Mouse (Mus musculus) olfactory bulb, adult 2 months (tissue): ENCODE data around the gene Zfp654. TPM values are rescaled to one million over a fixed set of nuclear protein-coding genes. Genes with fewer than 3 reads are reported as not detected.

ENCODE experiments used
- H3K27ac ChIP-seq: fragments of 200-500 bp; 2 replicates; pipeline ENCODE4 v1.5.1; 2012; ENCODE audit warnings: low read depth, low read length; ENCODE audit not compliant: insufficient read depth
- H3K4me1 ChIP-seq: fragments of 200-500 bp; 2 replicates; pipeline ENCODE4 v1.6.1; 2012; ENCODE audit warnings: low read length; ENCODE audit not compliant: control insufficient read depth, insufficient read depth
- H3K4me3 ChIP-seq: fragments of 200-500 bp; 2 replicates; pipeline ENCODE4 v1.5.1; 2012; ENCODE audit warnings: mild to moderate bottlenecking, low read depth, low read length, moderate library complexity; ENCODE audit not compliant: insufficient read depth
- CTCF ChIP-seq: fragments of 200-500 bp; IDR thresholded peaks from 2 replicates; pipeline ENCODE4 v1.5.1; 2012; ENCODE audit warnings: low read depth, mild to moderate bottlenecking, low read length, moderate library complexity; ENCODE audit not compliant: insufficient read depth
- POLR2A ChIP-seq: fragments of 200-500 bp; IDR thresholded peaks from 2 replicates; pipeline ENCODE4 v1.6.1; 2012; ENCODE audit warnings: mild to moderate bottlenecking, low read depth, low read length, moderate library complexity; ENCODE audit not compliant: insufficient read depth
- WGBS: fragments of 180-500 bp; shearing (Covaris S2); methylation state at CpG from one replicate; pipeline ENCODE4 v1.1.7; 2018; 5-methylcytosine and 5-hydroxymethylcytosine counted together
- polyA plus RNA-seq: library from polyadenylated mRNA; stranded (reverse); fragments of >200 nt; gene quantifications from 2 replicates; pipeline ENCODE4 v1.2.4, GENCODE M21; 2012; ENCODE audit warnings: low replicate concordance; ENCODE audit not compliant: missing spikeins, insufficient read depth, insufficient read length

Zfp654 gene
- polyA plus RNA-seq, 1 experiment, result 48.4 TPM

DNA sequence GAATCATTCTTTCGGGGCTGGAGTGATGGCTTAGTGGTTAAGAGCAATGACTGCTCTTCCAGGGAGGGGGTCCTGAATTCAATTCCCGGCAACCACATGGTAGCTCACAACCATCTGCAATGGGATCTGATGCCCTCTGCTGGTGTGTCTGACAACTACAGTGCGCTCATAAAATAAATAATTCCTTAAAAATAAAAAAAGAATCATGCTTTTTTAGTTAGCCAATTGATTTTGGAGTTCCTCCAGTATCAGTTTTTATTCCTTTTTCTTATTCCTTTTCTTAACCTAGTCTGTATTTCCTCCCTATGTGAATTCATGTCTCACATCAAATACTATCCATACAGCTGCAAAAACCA is 9.1 kb downstream of the Zfp654 start:
- 95% methylated on average over 3 of the region's 3 CpGs for WGBS

DNA sequence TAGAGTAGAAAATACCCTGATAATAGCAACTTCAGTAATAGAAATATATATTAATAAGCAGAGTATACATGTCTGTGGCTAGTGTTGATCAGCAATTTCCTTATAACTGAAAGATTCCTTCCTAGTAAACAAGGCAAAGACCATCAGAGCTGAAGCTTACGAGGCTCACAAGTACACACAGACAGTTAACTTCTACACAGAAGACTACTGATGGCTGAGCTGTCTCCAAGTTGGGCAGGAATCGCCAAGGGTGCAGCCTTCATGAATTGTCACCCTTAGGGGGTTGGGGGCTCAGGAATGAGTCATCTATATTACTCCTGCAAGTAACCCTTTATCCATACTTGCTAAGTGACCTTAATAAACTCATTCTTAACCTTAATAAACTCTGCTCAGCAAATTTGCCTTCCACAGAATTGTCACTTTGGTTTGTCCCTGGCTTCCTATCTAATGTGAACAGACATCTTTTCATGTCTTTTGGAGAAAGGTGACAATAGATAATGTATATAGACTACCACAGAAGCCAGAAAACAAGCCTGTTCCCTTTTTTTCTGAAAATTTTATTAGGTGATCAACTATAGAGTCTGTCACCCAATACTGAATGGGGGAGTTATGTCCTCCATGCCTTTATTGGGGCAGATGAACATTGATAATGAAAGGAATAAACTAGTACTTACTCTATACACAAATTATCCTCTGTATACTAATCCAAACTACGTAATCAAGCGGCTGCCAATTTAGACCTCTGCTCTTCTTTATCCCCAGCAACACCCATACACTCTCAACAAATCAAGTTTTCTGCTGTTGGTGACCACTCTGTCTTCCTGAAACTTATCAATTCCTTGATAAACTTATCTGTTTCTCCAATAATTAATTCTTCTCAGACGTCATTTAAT is 9.7 kb downstream of the Zfp654 start:
- 80% methylated on average over 5 of the region's 5 CpGs for WGBS
- Histone ChIP-seq H3K4me3 (no peak overlapping the region), H3K4me1 (no peaks in the 10 kb centered on the region), H3K27ac (no peak overlapping the region)
- TF ChIP-seq CTCF (no peak), POLR2A (no peak)

More for the DNA sequence above, 9.1 kb downstream of the Zfp654 start:
- no peak for TF ChIP-seq POLR2A
- TF ChIP-seq CTCF, result no peak
- H3K27ac ChIP-seq, result no peak overlapping the region
- H3K4me3 ChIP-seq, result no peak overlapping the region
- no peaks in the 10 kb centered on the region for H3K4me1 ChIP-seq

DNA sequence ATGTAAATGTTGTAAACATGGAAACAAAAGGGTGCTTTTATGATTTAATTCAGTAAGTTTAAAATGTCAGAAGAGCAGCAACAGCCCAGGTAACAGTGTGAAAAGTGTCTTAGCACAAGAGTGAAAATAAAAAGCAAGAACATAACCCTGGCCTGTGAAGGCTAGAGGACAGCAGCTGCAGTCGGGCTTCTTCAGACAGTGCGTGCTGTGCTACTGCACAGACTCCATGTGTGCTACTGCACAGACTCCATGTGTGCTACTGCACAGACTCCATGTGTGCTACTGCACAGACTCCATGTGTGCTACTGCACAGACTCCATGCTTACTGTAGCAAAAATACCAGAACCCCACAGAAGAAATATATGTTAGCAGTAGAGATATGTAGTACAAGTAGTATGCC is 14.7 kb downstream of the Zfp654 start:
- Histone ChIP-seq H3K27ac (no peak overlapping the region), H3K4me3 (no peak overlapping the region), H3K4me1 (no peaks in the 10 kb centered on the region)
- 92% methylated on average over 2 of the region's 2 CpGs for WGBS
- TF ChIP-seq POLR2A, result no peak
- no peak for TF ChIP-seq CTCF

DNA sequence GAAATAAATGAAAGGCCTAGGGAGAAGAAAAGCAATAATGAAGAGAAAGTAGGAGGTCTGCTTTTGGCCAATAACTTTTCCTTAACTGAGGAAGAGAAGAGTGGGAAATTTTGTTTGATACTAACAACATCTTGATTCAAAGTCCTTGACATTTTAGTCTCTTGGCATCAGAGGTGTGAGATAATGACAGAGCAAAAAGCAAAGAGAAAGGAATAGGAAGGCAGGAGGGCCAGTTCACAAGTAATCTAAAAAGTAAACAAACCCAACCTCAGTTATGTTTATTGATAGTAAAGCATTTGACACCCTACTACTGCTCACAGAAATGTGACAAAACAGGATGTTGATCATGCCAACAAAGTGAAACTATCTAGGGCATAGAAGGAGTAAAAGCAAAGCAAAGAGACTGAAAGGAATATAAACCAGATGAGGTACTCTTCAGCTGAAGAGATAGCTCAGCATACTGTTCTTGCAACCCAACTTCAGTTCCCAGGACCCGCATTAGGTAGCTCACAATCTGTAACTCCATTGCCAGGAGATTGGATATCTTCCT is 15.4 kb downstream of the Zfp654 start:
- H3K4me3 ChIP-seq, result no peak overlapping the region
- TF ChIP-seq CTCF, result no peak
- no peak for TF ChIP-seq POLR2A
- H3K4me1 ChIP-seq, result no peaks in the 10 kb centered on the region
- no peak overlapping the region for H3K27ac ChIP-seq
- 89% methylated on average over 1 of the region's 1 CpGs for WGBS

DNA sequence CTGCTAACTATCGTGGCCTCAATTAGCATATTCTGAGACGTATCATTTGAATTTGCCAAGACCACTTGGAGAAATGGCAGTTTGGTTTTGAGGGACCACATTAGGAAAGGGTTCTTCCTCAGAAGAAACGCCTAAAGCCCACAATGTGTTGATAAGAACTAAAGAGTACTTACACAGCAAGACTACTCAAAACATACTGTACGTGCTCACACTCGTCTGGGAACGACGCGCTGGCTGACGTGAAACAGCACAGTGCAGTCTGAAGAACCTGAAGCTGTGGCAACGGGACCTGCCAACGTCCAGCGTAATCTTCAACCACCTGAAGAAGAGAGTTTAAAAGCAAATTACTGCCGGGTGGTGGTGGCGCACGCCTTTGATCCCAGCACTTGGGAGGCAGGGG is 21.2 kb downstream of the Zfp654 start:
- Histone ChIP-seq H3K4me1 (no peaks in the 10 kb centered on the region), H3K27ac (no peak overlapping the region), H3K4me3 (no peak overlapping the region)
- 94% methylated on average over 15 of the region's 15 CpGs for WGBS
- TF ChIP-seq CTCF, result no peak

DNA sequence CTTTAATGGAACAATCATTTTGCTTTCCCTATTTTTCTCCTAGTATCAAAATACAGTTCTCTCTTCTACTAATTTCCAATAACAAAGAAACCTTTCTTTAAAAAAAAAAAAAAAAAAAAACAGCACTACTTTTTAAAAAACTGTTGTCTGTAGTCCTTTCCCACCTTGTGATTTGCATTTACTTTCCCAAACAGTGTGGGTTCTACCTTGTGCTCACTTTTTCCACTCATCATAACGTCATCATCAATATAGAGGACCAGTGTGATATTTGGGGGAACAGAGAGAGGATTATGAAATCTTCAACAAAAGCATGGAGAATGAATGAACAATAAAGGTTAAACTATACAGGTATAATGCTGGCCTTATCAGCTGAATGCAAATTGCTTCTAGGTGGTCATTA is 27.0 kb downstream of the Zfp654 start:
- TF ChIP-seq POLR2A, result no peak
- no peak for TF ChIP-seq CTCF
- Histone ChIP-seq H3K27ac (no peak overlapping the region), H3K4me1 (no peaks in the 10 kb centered on the region), H3K4me3 (no peak overlapping the region)
- 88% methylated on average over 1 of the region's 1 CpGs for WGBS

DNA sequence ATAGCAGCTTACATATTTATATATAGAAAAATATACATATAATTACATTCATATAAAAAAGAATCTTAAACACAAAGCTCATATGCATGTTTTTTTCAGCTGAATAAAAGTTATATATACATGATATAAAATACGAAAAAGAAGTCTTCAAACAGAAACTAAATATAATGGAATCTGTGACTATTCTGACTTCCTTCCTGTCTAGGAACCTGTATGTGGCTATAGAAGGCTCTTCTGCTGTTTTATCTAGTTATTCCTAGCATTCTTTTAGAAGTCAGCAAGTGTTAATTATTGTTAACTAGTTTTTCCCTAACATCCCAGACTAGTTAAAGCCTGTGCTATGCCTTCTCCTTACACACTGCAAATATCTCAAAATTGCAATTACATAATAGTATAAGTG is 27.6 kb downstream of the Zfp654 start:
- no peaks in the 10 kb centered on the region for H3K4me1 ChIP-seq
- TF ChIP-seq CTCF (no peak), POLR2A (no peak)
- H3K4me3 ChIP-seq, result no peak overlapping the region
- WGBS, result 92% methylated on average over 1 of the region's 1 CpGs
- no peak overlapping the region for H3K27ac ChIP-seq

DNA sequence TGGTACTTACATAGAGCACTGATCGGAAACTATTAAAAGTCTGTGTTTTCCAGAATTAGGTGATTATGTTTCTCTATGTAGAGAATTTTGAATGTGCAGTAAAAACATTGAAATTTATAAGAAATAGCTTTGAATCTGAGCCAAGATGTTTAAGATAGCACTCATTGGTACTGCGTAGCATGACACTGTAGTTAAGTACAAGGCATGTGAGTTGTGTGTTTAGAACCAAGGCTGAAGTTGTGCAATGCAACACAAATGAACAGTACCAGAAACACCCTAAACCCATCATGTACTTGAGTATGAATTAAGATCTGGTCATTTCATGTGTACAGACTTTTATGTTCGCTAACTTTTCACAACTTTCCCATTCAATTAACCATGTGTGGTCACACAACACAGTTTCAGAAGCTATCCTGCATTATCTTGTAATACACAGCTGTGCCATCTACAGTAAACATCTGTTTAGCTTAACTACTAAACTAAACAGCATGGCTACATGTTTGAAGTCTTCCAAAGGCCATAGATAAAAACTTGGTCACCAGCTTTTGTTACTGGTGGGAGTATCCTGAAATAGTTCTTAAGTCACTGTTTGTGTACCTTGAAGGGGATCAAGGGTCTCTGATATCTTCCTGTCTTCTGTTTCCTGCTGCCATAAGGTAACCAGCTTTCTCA is 34.2 kb downstream of the Zfp654 start:
- Histone ChIP-seq H3K4me1 (no peaks in the 10 kb centered on the region), H3K4me3 (no peak overlapping the region), H3K27ac (no peak overlapping the region)
- TF ChIP-seq POLR2A (no peak), CTCF (no peak)
- 99% methylated on average over 3 of the region's 3 CpGs for WGBS

DNA sequence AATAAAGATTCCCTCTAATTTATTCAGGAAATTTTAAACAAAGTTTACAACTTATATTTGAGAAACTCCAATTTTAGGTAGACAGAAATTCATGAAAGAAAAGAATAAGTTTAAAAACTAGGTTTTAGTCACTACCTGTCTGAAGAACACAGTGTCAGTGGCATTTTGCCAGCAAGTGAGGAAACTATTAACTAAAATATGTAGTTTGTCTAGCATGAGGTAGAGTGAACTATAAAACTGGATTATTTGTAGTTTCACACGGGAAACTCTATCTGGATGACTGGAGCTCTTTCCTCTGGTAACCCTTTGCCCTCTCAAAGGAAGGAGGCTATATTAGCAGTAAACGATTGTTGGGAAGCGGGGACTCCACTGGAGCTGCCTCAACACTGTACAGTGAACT is 48.4 kb downstream of the Zfp654 start:
- WGBS, result 85% methylated on average over 3 of the region's 3 CpGs
- no peak for TF ChIP-seq POLR2A
- TF ChIP-seq CTCF, result no peak

More for the DNA sequence above, 48.4 kb downstream of the Zfp654 start:
- Histone ChIP-seq H3K27ac (no peak overlapping the region), H3K4me1 (no peaks in the 10 kb centered on the region), H3K4me3 (no peak overlapping the region)
